Mouse (Mus musculus) CD4-positive helper T cell, adult 2 months (primary cell): Measurements from ENCODE around the gene Vmn1r83.

Source experiments
- DNase-seq: peaks from one replicate; pipeline ENCODE4 v3.0.0-alpha.2; 2012; ENCODE audit warnings: low read depth, missing footprints, low spot score

Vmn1r83 gene

GRCm38 (mm10) chr7:12329381-12329780 lies at the start of gene Vmn1r83:
TSS of gene Vmn1r83 (minus strand) at chr7:12329481.
- no peak for DNase-seq

- DNase-seq, result no peak
These were observed 39.9 kb upstream of the Vmn1r83 start, which contains the start of gene Vmn1r84 for GRCm38 (mm10) chr7:12369173-12369572. TSS of gene Vmn1r84 (minus strand) at chr7:12369273.

GRCm38 (mm10) chr7:12300130-12300529 lies 29.2 kb downstream of the Vmn1r83 start, which contains the start of gene Vmn1r82:
TSS of gene Vmn1r82 (plus strand) at chr7:12300430.
- DNase-seq, result no peak
